Comparison of ENCODE assay signal across 17 mouse cellular contexts in the genomic region with DNA sequence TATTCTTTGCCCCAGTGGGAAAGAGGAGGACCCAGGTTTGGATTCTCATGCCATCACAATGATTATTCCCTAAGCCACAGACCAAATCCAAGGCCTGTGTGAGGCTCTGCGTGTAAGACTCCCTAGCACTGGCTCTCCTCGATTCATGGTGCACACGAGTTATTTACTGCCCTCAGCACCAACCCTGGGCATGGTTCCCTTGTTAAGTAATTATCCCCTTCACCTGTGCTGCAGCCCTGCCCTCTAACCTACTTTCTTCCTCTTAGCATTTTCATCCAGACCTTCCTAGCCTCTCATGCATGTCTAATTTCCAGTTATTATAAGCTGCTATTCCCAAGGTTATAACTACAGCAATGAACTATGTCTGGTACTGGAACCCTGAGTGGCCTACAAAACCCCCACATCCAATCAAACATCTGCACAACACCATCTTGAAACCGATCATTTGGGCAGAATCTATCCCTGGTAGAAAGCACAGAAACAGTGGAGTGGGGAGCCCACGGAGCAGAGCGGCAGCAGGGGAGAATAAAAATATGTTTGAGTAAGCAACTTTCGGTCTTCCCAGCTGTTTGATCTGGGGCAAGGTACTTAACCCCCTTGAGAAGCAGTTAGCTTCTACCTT.
DNase-seq lines count a peak whose midpoint lies in the region; ATAC-seq lines count a peak whose summit lies in the region.
"Had no signal": no experiment of that assay in that cellular context is flagged by ENCODE, and none has a peak within 500 bp of the region (broad histone marks: within the 10 kb centered on the region; RNA-seq: fewer than 3 reads in every experiment).

No protein-coding gene starts in this region.

- no peaks in the 10 kb centered on the region for H3K36me3 ChIP-seq in midbrain, embryonic 13.5 days
- H3K36me3 ChIP-seq in midbrain, embryonic 10.5 days: no peaks in the 10 kb centered on the region
- H3K36me3 ChIP-seq: forebrain, embryonic 12.5 days; liver, embryonic 12.5 days; lung, embryonic 15.5 days had no signal

- H3K4me3 ChIP-seq in midbrain, embryonic 13.5 days (replicated peaks): no peak overlapping the region
- no peak overlapping the region for H3K4me3 ChIP-seq in midbrain, embryonic 10.5 days
- H3K4me3 ChIP-seq: forebrain, embryonic 12.5 days; liver, embryonic 12.5 days; lung, embryonic 15.5 days had no signal

- H3K4me1 ChIP-seq in midbrain, embryonic 13.5 days (replicated peaks): peaks cover 48% of the 10 kb centered on the region
- H3K4me1 ChIP-seq in midbrain, embryonic 10.5 days: peaks cover 3% of the 10 kb centered on the region
- H3K4me1 ChIP-seq: liver, embryonic 12.5 days; lung, embryonic 15.5 days had no signal

- no peaks in the 10 kb centered on the region for H3K27me3 ChIP-seq in midbrain, embryonic 13.5 days
- no peaks in the 10 kb centered on the region for H3K27me3 ChIP-seq in midbrain, embryonic 10.5 days (ENCODE audit: low read depth, poor library complexity, severe bottlenecking)
- H3K27me3 ChIP-seq: forebrain, embryonic 12.5 days; liver, embryonic 12.5 days; lung, embryonic 15.5 days had no signal

- H3K9ac ChIP-seq in midbrain, embryonic 13.5 days (replicated peaks): no peak overlapping the region
- H3K9ac ChIP-seq: forebrain, embryonic 12.5 days; liver, embryonic 12.5 days; lung, embryonic 15.5 days had no signal

- H3K4me2 ChIP-seq in midbrain, embryonic 13.5 days (replicated peaks): no peak overlapping the region
- H3K4me2 ChIP-seq: forebrain, embryonic 12.5 days; heart, embryonic 11.5 days; liver, embryonic 12.5 days; lung, embryonic 15.5 days had no signal

- no peaks in the 10 kb centered on the region for H3K9me3 ChIP-seq in midbrain, embryonic 13.5 days
- H3K9me3 ChIP-seq in midbrain, embryonic 10.5 days (replicated peaks): no peaks in the 10 kb centered on the region
- H3K9me3 ChIP-seq: forebrain, embryonic 12.5 days; liver, embryonic 12.5 days; lung, embryonic 15.5 days had no signal

- 0 out of 2 replicates have a peak overlapping the region, but pooled peaks have one; percentile 19 for H3K27ac ChIP-seq in midbrain, embryonic 13.5 days
- H3K27ac ChIP-seq in midbrain, embryonic 10.5 days (replicated peaks): no peak overlapping the region; the same call in 1 of the 2 replicates
- H3K27ac ChIP-seq: forebrain, embryonic 12.5 days; liver, embryonic 12.5 days; lung, embryonic 15.5 days had no signal

- ATAC-seq in midbrain, embryonic 13.5 days: no peak
- no peak for ATAC-seq in megakaryocyte-erythroid progenitor cell, adult 5-6 weeks (replicated peaks; ENCODE audit: low FRiP score, low TSS enrichment, poor library complexity, severe bottlenecking)
- ATAC-seq: intestine, embryonic 16.5 days; liver, embryonic 12.5 days had no signal

- 74% methylated on average over 7 of the region's 7 CpGs for WGBS in midbrain, embryonic 13.5 days
- 87% methylated on average over 7 of the region's 7 CpGs for WGBS in midbrain, embryonic 10.5 days

- DNase-seq in midbrain, embryonic 10.5 days (ENCODE audit: low spot score): no peak
- peak; percentile 61 to 73 for DNase-seq in kidney, adult 8-10 months
- DNase-seq in kidney, postnatal 25 days: peak; percentile 51 to 77
- DNase-seq in layer of hippocampus, postnatal 25 days (ENCODE audit: extremely low spot score in 1 of 2, low spot score in 1 of 2): no peak
- no peak for DNase-seq in liver
- DNase-seq: adrenal gland, postnatal 10 days; cerebellum, adult 11-12 months; cerebellum, postnatal 25 days; spleen, adult 18-20 months; thymus, adult 18-20 months had no signal

Comparison
In these comparisons a context has a peak if more than half of its experiments do, and no peak if none do; other contexts are left out.
1. DNase-seq: peak in kidney, adult 8-10 months (2 of 2) and kidney, postnatal 25 days (2 of 2); none in midbrain, embryonic 10.5 days (single experiment), layer of hippocampus, postnatal 25 days (0 of 2) and liver (single experiment).